Mouse (Mus musculus) midbrain, embryonic 14.5 days (tissue): Measurements from ENCODE around the gene AC161166.1. TPM values are rescaled to one million over a fixed set of nuclear protein-coding genes. Genes with fewer than 3 reads are reported as not detected.
A peak's percentile ranks its signal among the peaks of the same experiment; 100 is the strongest.
"Not testable (repeated sequence)": the region's sequence is repeated elsewhere in the genome, so short reads cannot be mapped to it uniquely, and the experiment has no call there.

Source experiments
- ATAC-seq: fragments of 200-750 bp; cut with Nextera tagmentation; 2 replicates; pipeline ENCODE4 v1.8.0; 2017; ENCODE audit warnings: moderate number of reproducible peaks, moderate library complexity; ENCODE audit not compliant: low FRiP score, low TSS enrichment
- DNase-seq: peaks from one replicate; pipeline ENCODE4 v3.0.0-alpha.2; 2015
- H3K27ac ChIP-seq: fragments of 300-500 bp; sonication (generic); replicated peaks from 2 replicates; pipeline ENCODE4 v1.5.1; 2014; ENCODE audit warnings: mild to moderate bottlenecking, low read depth, low read length, moderate library complexity
- H3K27me3 ChIP-seq: fragments of 300-500 bp; sonication (generic); 2 replicates; pipeline ENCODE4 v1.6.1; 2014; ENCODE audit warnings: low read length, control low read depth, mixed read lengths; ENCODE audit not compliant: control insufficient read depth, insufficient read depth
- H3K36me3 ChIP-seq: fragments of 300-500 bp; sonication (generic); 2 replicates; pipeline ENCODE4 v1.6.1; 2014; ENCODE audit warnings: low read length, control low read depth; ENCODE audit not compliant: control insufficient read depth, insufficient read depth
- H3K4me1 ChIP-seq: fragments of 300-500 bp; sonication (generic); 2 replicates; pipeline ENCODE4 v1.6.1; 2014; ENCODE audit warnings: mild to moderate bottlenecking, antibody characterized with exemption, low read length, control low read depth; ENCODE audit not compliant: control insufficient read depth, insufficient read depth
- H3K4me2 ChIP-seq: fragments of 300-500 bp; sonication (generic); 2 replicates; pipeline ENCODE4 v1.6.1; 2014; ENCODE audit warnings: mild to moderate bottlenecking, low read length, moderate library complexity
- H3K4me3 ChIP-seq: fragments of 300-500 bp; sonication (generic); replicated peaks from 2 replicates; pipeline ENCODE4 v1.5.1; 2014; ENCODE audit warnings: low read depth, low read length
- H3K9ac ChIP-seq: fragments of 300-500 bp; sonication (generic); replicated peaks from 2 replicates; pipeline ENCODE4 v1.6.1; 2014; ENCODE audit warnings: mild to moderate bottlenecking, low read length, moderate library complexity
- H3K9me3 ChIP-seq: fragments of 300-500 bp; sonication (generic); 2 replicates; pipeline ENCODE4 v1.6.1; 2016; ENCODE audit warnings: low read length, control low read depth, mixed read lengths; ENCODE audit not compliant: control insufficient read depth
- WGBS: fragments of 180-500 bp; shearing (Covaris S2); extraction: QIAGEN DNeasy Blood & Tissue Kit; methylation state at CpG from one replicate; pipeline ENCODE4 v1.1.7; 2014; 5-methylcytosine and 5-hydroxymethylcytosine counted together
- polyA plus RNA-seq: library from polyadenylated mRNA; unstranded; fragments of >200 nt; fragmentation: Nextera tagmentation; extraction: Ambion mirVana; gene quantifications from 2 replicates; pipeline ENCODE4 v1.2.1, GENCODE M21; 2014

AC161166.1 gene
- polyA plus RNA-seq, 1 experiment from 2014 or later, result 1.8 TPM

DNA sequence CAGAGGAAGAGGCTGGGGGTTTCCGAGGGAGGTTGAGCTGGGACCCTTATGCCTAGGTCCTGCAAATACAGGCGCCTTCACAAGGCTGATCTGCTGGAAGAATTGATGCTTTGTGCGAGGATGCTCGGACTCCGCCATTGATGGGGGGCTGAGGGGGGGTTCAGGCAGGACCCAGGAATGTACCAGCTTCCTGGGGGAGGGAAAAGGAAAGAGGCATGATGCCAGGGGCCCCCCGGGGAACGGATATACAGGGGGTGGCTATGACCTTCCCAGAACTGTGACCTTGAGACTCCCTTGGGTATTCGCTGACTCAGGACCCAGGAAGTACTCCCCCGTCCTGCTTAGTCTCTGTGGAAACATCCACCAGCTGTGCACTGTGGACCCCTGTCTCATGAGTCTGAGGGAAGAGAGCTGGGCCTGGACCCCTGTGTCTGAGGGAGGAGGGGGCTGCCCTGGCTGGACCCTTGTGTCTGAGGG, 25.6 kb downstream of the AC161166.1 start:
- Histone ChIP-seq H3K4me2 (peak overlapping the region; percentile 56), H3K27me3 (no peaks in the 10 kb centered on the region), H3K36me3 (peaks cover 7% of the 10 kb centered on the region; the same call in 1 of the 2 replicates), H3K9ac (peak overlapping the region; percentile 55), H3K9me3 (no peaks in the 10 kb centered on the region), H3K4me1 (peaks cover 47% of the 10 kb centered on the region), H3K4me3 (peak overlapping the region; percentile 26), H3K27ac (peak overlapping the region; percentile 74)
- ATAC-seq, result peak; percentile 19; the same call in 1 of the 2 replicates
- DNase-seq, result peak; percentile 53
- 27% methylated on average over 9 of the region's 9 CpGs for WGBS

DNA sequence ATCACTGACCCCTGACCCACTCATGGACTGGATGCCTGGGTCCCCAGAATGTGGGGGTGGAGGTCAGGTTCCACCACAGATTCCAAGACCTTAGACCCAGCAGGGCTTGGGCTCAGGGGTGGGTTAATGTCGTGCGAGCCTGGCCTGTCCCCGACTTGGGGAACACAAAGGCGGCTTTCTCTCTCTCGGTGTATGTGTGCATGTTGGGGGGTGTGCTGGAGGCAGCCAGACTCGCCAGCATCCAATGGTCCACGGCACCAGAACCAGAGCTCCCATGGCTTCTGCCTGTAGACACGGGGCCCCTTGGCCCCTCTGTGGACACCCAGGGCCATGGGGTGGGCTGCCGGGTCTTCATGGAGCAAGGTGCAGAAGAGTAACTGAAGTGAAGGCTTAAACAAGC, 26.8 kb downstream of the AC161166.1 start:
- H3K9me3 ChIP-seq, result no peaks in the 10 kb centered on the region
- peaks cover 54% of the 10 kb centered on the region for H3K4me1 ChIP-seq
- H3K36me3 ChIP-seq, result 0 out of 2 replicates have a peak, but pooled peaks cover 2% of the 10 kb centered on the region
- no peaks in the 10 kb centered on the region for H3K27me3 ChIP-seq
- peak overlapping the region; percentile 55; the same call in 1 of the 2 replicates for H3K9ac ChIP-seq
- peak overlapping the region; percentile 26 for H3K4me3 ChIP-seq
- peak overlapping the region; percentile 74; the same call in 1 of the 2 replicates for H3K27ac ChIP-seq
- peak overlapping the region; percentile 56 for H3K4me2 ChIP-seq
- ATAC-seq (no peak), DNase-seq (no peak)
- 74% methylated on average over 9 of the region's 9 CpGs for WGBS

DNA sequence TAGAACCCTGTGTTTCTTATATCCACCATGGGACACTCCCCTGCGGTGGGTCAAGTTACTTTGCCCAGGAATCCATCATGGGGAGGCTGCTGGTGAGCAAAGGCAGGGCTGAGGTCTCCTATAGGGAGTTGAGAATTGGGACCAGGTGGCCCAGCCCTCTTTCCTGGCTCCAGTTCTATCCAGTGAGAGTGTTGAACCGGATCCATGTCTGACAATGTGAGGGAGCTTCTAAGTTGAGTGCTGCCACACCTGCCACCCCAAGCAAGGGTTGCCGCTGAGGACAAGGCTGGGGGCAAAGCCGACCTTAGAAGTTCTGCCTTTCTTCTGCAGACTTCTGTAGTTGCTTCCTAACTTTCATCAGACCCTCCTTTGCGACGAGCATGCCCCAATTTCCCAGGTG, 29.0 kb downstream of the AC161166.1 start:
- not testable (repeated sequence) for DNase-seq, H3K9me3 ChIP-seq, ATAC-seq, H3K36me3 ChIP-seq, H3K27me3 ChIP-seq
- Histone ChIP-seq H3K4me2 (peak overlapping the region; percentile 86), H3K4me1 (peaks cover 60% of the 10 kb centered on the region), H3K27ac (0 out of 2 replicates have a peak overlapping the region, but pooled peaks have one; percentile 88), H3K4me3 (peak overlapping the region; percentile 74), H3K9ac (peak overlapping the region; percentile 97)
- 58% methylated on average over 6 of the region's 6 CpGs for WGBS

DNA sequence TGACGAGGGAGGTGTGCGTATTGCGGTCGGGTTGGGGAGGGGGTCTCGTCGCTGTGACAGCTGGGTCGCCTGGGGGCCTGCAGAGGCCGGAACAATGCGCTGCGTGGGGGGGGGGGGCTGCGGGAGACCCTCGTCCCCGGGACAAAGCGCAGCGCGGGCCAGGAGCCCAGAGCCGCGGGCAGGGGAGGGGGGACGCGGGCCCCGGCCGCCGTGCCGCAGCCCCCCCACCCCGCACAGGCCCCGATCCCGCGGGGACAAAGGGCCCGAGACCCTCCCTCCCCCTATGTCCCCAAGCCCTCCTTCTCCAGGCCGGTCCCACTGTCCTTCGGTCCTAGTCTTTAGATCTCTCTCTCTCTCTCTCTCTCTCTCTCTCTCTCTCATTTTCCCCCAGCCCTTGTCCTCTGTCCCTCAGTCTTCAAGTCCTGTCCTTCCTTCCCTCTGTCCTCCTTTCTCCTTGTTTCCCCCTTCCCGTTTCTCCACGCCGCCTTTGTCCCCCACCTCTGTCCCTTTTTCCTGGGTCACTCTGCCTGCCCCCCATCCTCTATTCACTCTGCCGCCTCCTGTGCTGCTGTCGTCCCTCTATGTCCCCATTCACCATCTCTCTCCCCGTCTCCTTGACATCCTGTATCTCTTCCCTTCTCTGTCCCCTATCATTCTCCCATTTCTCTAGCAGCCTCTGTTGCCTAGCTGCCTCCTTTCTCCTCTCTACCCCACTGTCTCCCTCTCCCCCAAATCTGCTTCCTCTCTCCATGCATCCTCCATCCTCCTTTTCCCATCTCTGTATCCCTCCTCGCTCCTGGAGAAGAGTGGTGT, 29.8 kb downstream of the AC161166.1 start:
- Histone ChIP-seq H3K4me2 (peak overlapping the region; percentile 86), H3K4me1 (peaks cover 56% of the 10 kb centered on the region), H3K9me3 (no peaks in the 10 kb centered on the region), H3K27me3 (no peaks in the 10 kb centered on the region), H3K36me3 (no peaks in the 10 kb centered on the region), H3K9ac (peak overlapping the region; percentile 97), H3K27ac (peak overlapping the region; percentile 88), H3K4me3 (peak overlapping the region; percentile 74)
- 1% methylated on average over 27 of the region's 38 CpGs for WGBS
- DNase-seq, result peak; percentile 63
- ATAC-seq, result no peak

DNA sequence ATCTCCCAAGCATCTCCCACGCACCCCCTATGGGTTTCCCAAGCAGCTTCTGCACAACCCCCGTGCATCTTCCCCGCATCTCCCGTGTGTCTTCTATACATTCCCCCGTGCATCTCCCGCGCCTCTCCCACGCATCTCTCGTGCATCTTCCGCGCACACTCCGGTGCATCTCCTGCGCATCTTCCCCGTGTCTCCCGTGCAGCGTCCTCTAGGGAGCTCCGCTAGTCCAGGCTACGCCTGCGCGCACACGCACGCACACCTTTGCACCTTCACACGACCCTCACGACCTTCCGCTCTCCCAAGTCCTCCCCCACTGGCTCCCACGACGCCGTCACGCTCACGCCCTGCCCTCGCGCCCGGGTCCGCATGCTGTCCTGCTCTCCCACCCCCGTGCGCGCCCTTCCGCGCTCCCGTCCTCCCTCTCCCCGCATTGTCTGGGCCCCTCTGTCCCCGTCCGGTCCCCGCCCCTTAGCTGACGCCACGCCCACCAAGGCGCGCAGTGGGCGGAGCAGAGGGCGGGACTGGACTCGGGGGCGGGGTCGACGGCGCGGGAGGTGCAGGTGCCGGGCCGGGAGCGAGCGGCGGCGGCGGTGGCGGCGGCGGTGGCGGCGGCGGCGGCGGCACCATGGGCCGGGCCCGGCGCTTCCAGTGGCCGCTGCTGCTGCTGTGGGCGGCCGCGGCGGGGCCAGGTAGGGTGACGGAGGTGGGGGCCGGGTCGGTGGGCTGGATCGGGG, 30.6 kb downstream of the AC161166.1 start, which contains the start of gene Cadm4:
TSS of gene Cadm4 (plus strand) at position 550 of the 734 bp plus-strand sequence.
- peaks cover 49% of the 10 kb centered on the region for H3K4me1 ChIP-seq
- no peaks in the 10 kb centered on the region for H3K27me3 ChIP-seq
- ATAC-seq, result peak; percentile 87
- under 1% methylated on average over 80 of the region's 83 CpGs for WGBS
- peak within 1 kb of the TSS; percentile 74 for H3K4me3 ChIP-seq
- DNase-seq, result peak; percentile 96
- peak within 1 kb of the TSS; percentile 86 for H3K4me2 ChIP-seq
- H3K27ac ChIP-seq, result peak within 1 kb of the TSS; percentile 88
- peak within 1 kb of the TSS; percentile 97 for H3K9ac ChIP-seq
- no peaks in the 10 kb centered on the region for H3K9me3 ChIP-seq
- no peaks in the 10 kb centered on the region for H3K36me3 ChIP-seq

DNA sequence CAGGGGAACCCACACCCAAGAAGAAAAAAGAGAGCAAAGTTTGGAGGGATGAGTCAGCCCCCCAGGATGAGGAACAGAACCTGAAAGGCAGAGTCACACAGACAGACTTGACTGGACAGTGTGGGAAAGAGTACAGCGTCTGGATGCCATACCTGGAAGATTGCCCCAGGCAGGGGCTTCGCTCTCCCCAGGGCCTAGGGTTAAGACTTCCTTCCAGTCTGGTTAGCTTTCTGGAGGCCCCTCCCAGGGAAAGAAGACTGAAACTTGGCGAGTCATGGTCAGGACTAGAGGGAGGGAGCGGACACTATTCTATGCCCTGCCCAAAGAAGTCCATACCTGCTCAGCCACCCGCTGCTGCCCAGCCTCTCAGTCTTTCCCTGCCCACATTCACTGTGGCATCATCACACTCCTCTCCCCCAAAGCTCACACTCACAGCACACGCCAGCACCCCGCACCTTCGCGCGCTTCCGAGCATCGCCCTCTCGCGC, 31.2 kb downstream of the AC161166.1 start:
- 12% methylated on average over 14 of the region's 14 CpGs for WGBS
- Histone ChIP-seq H3K4me2 (peak overlapping the region; percentile 86), H3K36me3 (no peaks in the 10 kb centered on the region), H3K27me3 (no peaks in the 10 kb centered on the region), H3K4me3 (peak overlapping the region; percentile 74), H3K4me1 (peaks cover 43% of the 10 kb centered on the region), H3K9ac (peak overlapping the region; percentile 97), H3K27ac (peak overlapping the region; percentile 88; the same call in 1 of the 2 replicates), H3K9me3 (no peaks in the 10 kb centered on the region)
- DNase-seq (no peak), ATAC-seq (no peak; the same call in 1 of the 2 replicates)

DNA sequence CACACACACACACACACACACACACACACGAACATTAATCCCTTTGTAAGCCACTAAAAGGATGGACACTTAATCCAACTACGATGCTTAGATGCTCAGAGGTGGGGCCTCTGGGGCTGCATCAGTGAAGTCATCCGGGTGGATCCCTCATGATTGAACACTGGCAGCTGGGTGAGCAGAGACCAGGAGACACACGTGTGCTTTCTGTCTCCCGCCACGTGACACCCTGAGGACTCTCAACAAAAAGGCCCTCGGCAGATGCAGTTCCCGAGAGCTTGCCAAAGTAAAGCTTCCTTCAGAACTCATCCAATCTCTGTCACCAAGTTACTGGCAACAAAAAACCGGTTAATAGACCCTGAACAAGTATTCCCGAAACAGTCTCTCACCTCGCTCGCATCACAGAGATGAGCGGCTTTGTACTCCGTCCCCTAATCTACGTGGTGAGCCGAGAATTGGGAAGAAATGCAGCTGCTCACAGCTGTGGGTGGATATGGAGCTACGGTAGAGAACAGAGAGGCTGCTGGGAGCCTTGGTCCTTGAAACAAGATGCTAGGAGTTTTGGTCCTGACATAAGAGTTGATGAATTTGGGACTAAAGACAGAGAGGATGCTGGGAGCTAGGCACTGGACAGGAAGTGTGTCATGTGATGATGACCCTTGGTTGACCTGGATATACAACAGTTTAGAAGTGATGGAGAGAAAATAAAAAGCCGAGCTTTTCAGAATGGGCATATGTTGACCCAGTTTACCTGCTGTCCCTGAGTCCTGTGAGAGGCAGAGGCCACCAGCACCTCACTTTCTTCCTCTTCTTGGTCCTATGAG, 31.9 kb downstream of the AC161166.1 start:
- H3K4me1 ChIP-seq, result peaks cover 36% of the 10 kb centered on the region
- no peaks in the 10 kb centered on the region for H3K27me3 ChIP-seq
- no peaks in the 10 kb centered on the region for H3K36me3 ChIP-seq
- no peak overlapping the region for H3K27ac ChIP-seq
- DNase-seq, result no peak
- no peak for ATAC-seq
- H3K4me2 ChIP-seq, result peak overlapping the region; percentile 86
- H3K9me3 ChIP-seq, result no peaks in the 10 kb centered on the region
- 54% methylated on average over 18 of the region's 18 CpGs for WGBS
- H3K9ac ChIP-seq, result no peak overlapping the region; the same call in 1 of the 2 replicates
- no peak overlapping the region; the same call in 1 of the 2 replicates for H3K4me3 ChIP-seq

DNA sequence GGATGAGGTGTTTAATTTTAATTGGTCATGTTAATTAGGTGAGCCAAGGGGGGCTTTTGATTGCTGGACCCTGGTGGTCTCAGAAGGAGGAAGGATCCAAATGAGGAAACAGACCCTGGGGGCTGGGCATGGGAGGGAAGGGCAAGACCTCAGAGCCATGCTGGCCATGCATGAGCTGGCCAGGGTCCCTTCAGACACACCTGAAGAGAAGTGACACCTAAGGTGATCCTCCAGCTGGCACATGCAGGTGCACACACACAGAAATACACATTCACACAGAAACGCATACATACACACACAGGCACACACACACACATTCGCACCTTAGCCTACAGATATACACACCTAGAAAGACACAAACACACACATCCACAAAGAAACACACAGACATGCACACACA, 32.6 kb downstream of the AC161166.1 start:
- DNase-seq (no peak), ATAC-seq (no peak)
- no peak overlapping the region for H3K4me3 ChIP-seq
- no peaks in the 10 kb centered on the region for H3K27me3 ChIP-seq
- no peak overlapping the region for H3K27ac ChIP-seq
- H3K36me3 ChIP-seq, result no peaks in the 10 kb centered on the region
- H3K9me3 ChIP-seq, result no peaks in the 10 kb centered on the region
- peak overlapping the region; percentile 86; the same call in 1 of the 2 replicates for H3K4me2 ChIP-seq
- H3K9ac ChIP-seq, result no peak overlapping the region; the same call in 1 of the 2 replicates
- 96% methylated on average over 2 of the region's 2 CpGs for WGBS
- peaks cover 29% of the 10 kb centered on the region for H3K4me1 ChIP-seq
